Mouse (Mus musculus) erythroblast, embryonic 14.5 days (primary cell): Measurements from ENCODE around the gene Gm20867. TPM values are rescaled to one million over a fixed set of nuclear protein-coding genes. Genes with fewer than 3 reads are reported as not detected.
"Not testable (repeated sequence)": the region's sequence is repeated elsewhere in the genome, so short reads cannot be mapped to it uniquely, and the experiment has no call there.

Source experiments
- H3K27me3 ChIP-seq: 2 replicates; pipeline ENCODE4 v1.6.1; 2012; ENCODE audit warnings: inconsistent platforms; ENCODE audit not compliant: control insufficient read depth
- H3K36me3 ChIP-seq: 2 replicates; pipeline ENCODE4 v1.6.1; 2012; ENCODE audit warnings: mild to moderate bottlenecking, inconsistent platforms; ENCODE audit not compliant: control insufficient read depth
- H3K4me1 ChIP-seq: 2 replicates; pipeline ENCODE4 v1.6.1; 2012; ENCODE audit warnings: inconsistent platforms; ENCODE audit not compliant: control insufficient read depth
- H3K4me3 ChIP-seq: replicated peaks from 2 replicates; pipeline ENCODE3; 2012; ENCODE audit warnings: moderate library complexity, mild to moderate bottlenecking, inconsistent platforms
- H3K9me3 ChIP-seq: 2 replicates; pipeline ENCODE4 v1.6.1; 2012; ENCODE audit warnings: low read length, inconsistent platforms, mixed read lengths; ENCODE audit not compliant: control insufficient read depth
- polyA plus RNA-seq: library from polyadenylated mRNA; stranded (reverse); fragments of >175 nt; gene quantifications from 2 replicates; pipeline ENCODE4 v1.2.3, GENCODE M21; 2012

Gene Gm20867
- polyA plus RNA-seq = not detected in 2 replicates

- not testable (repeated sequence) for H3K4me1 ChIP-seq, H3K36me3 ChIP-seq, H3K9me3 ChIP-seq, H3K4me3 ChIP-seq, H3K27me3 ChIP-seq
These were observed at the start of gene Gm20867 for GRCm38 (mm10) chrY:77963104-77963503. Gene Gm20867 (minus strand): TSS chrY:77963204.

Other genes starting within 250 kb of the Gm20867 start
- not detected in 2 replicates for gene Gm29564, start 249.8 kb upstream of the Gm20867 start, polyA plus RNA-seq